Mouse (Mus musculus): ENCODE results near the gene Cltrn.

Gene Cltrn

DNA sequence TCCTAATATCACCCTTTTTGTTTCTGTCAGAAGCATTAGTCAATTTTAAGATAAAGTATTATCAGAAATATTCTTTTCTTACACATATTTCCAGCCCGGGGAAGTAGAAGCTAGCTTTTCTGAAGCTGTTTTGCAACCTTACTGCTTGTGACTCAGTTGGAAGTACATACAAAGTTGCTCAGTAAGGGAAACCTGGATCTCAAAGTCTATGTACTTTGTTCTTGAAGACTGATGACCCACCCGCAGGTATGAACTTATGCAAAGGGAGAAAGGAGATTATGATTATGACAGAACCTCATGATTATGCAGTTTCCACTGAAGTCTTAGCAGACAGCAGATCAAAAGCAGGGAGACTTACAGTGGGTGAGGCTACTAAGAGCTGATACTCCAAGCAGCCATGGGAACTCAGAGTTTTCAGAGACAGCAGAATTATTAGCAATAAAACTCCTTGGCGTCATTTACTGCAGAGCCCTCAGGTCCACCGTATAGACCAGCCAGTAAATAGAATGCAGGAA lies 46.7 kb downstream of the Cltrn start:
- no peak for DNase-seq (ENCODE audit: low read depth, low spot score)

GRCm38 (mm10) chrX:164139032-164139431 lies 50.4 kb downstream of the Cltrn start, which contains the start of gene Ace2:
Ace2 (plus strand) TSS chrX:164139332.
- DNase-seq (ENCODE audit: low read depth, low spot score), result no peak

DNA sequence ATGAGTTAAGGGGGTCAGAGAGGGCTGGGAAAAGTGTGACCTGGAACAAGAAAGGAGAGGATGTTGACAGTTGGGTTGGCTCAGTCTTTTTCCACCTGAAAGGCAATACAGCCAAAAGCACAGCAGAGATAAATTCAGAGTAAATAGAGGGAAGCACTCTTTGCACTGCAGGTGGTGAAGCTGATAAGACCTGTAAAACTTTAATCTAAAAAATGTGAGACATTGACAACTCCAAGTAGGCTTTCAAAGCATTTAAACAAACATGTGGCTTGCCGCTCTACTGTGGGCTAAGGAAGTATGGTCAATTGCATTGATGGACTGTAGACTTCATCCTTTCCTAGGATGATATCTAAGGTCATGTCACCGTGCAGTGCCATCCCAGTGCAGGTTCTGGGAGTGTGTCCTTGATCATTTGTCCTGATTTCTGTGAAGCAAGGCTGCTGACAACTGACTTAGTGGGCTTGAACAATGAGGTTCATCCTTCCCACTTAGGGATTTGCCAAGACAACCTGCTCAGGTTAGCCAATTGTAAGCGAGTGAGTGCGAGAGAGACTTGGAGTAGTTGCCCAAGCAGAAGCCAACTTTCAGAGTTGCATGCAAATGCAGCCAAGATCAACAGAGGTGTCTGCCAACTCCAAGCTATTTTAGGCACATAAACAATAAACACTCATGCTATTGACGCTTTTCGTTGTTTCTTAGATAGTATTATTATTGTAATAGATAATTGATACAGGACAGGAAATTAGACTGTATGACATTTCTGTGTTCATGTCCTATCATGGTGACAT lies 57.0 kb downstream of the Cltrn start:
- peak; percentile 13 for DNase-seq (ENCODE audit: low read depth, low spot score)

- DNase-seq (ENCODE audit: low read depth, low spot score), result no peak
Measured at GRCm38 (mm10) chrX:164152703-164153102, 64.1 kb downstream of the Cltrn start.

DNA sequence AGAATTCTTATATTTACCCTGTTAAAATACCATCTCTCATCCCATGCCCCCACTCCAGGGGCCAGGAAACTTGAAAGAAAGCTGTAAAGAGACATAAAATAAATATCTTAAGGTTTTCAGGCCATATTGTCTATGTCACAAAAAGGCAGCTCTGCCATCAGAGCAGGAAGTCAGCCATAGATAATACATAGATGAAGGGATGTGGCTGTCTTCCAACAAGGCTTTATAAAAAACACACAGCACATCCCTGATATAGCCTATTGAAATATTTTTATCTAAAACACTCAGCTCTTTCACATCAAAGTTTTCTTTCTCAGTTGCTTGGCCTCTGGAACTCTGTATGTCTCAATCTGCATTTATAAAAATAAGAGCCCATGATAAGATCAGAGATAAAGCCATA lies 65.0 kb downstream of the Cltrn start:
- no peak for DNase-seq (ENCODE audit: low read depth, low spot score)

DNA sequence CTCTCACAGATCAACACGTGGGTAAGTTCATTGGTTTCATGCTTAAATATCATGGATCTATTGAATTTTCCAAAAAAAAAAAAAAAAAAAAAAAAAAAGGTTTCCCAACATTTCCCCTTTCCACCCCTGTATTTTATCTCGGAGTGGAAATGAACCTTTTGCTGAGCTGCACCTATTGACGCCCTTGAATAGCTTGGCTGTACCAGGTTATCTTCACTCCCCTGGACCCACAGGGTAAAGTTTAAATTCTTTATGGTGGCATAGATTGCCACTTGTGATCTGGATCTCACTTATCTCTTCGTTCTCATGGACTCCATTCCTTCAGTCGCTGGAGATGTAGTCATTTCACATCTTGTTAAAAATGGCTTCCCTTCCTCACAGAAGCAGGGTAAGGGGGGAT lies 66.0 kb downstream of the Cltrn start:
- no peak for DNase-seq (ENCODE audit: low read depth, low spot score)

DNA sequence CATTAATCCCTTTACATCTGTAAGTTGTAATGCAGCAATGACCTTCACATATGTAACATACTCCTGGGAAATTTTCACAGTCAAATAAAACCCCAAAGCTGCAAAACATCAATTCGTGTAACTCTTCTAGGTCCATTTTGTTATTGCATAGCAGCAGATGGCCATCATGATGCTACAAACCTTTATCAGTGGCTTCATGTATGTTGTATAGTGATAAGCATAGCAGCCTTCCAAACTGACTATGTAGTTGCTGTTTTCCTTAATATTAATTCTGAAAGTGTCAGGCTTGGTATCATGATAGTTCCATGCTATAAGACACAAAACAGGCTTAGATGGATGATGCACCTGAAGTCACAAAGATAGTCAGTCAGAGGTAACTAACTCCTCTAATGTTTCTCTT lies 76.1 kb downstream of the Cltrn start:
- peak; percentile 19 for DNase-seq (ENCODE audit: low read depth, low spot score)

All from c-Kit-negative CD71-positive TER-119-positive erythroid progenitor cells, embryonic 14.5 days (primary cell).